Mouse (Mus musculus) spleen, adult 18-20 months (tissue): ENCODE measurements at regions not wholly inside any gene's neighbourhood (a gene's known extent, or its start where the extent isn't known, plus 50 kb on each side); places are given as distances from the start of the nearest gene placed in this dataset.
"Not testable (repeated sequence)": the region's sequence is repeated elsewhere in the genome, so short reads cannot be mapped to it uniquely, and the experiment has no call there.

Source experiments
- DNase-seq, 2 experiments: peaks; one replicate each; pipeline ENCODE4 v3.0.0; 2022; ENCODE audit warnings: mixed read lengths in 2 of 2

GRCm38 (mm10) chr16:76958597-76959392, 54.7 kb upstream of the Usp25 start:
- no peak for DNase-seq

- DNase-seq: no peak
Observed at GRCm38 (mm10) chr16:76957491-76957890, 56.0 kb upstream of the Usp25 start.

GRCm38 (mm10) chr16:76957090-76957489, 56.4 kb upstream of the Usp25 start:
- no peak for DNase-seq

GRCm38 (mm10) chr16:76950836-76951486, 62.5 kb upstream of the Usp25 start:
- DNase-seq: no peak

- no peak for DNase-seq
Observed at GRCm38 (mm10) chr16:76947011-76947410, 66.5 kb upstream of the Usp25 start.

- no peak for DNase-seq
Observed at GRCm38 (mm10) chr16:76938128-76938527, 75.4 kb upstream of the Usp25 start.

GRCm38 (mm10) chr16:76927901-76928300, 85.6 kb upstream of the Usp25 start:
- DNase-seq: no peak

GRCm38 (mm10) chr16:76920137-76920536, 93.4 kb upstream of the Usp25 start:
- not testable (repeated sequence) for DNase-seq

- DNase-seq: no peak
Observed at GRCm38 (mm10) chr16:76918598-76918997, 94.9 kb upstream of the Usp25 start.

GRCm38 (mm10) chr16:76914311-76914710, 99.2 kb upstream of the Usp25 start:
- no peak for DNase-seq

- DNase-seq: no peak
Observed at GRCm38 (mm10) chr16:76905205-76905996, 108.1 kb upstream of the Usp25 start.

GRCm38 (mm10) chr16:76899083-76899482, 114.4 kb upstream of the Usp25 start:
- DNase-seq: peak in 1 of 2 experiments; percentile 9

GRCm38 (mm10) chr16:76896305-76896704, 117.2 kb upstream of the Usp25 start:
- no peak for DNase-seq

- no peak for DNase-seq
Observed at GRCm38 (mm10) chr16:76895781-76896180, 117.7 kb upstream of the Usp25 start.

GRCm38 (mm10) chr16:76878576-76878975, 134.9 kb upstream of the Usp25 start:
- DNase-seq: no peak

- no peak for DNase-seq
Observed at GRCm38 (mm10) chr16:76875397-76876018, 138.0 kb upstream of the Usp25 start.

GRCm38 (mm10) chr16:76866465-76866802, 147.1 kb upstream of the Usp25 start:
- DNase-seq: no peak

GRCm38 (mm10) chr16:76865731-76866464, 147.6 kb upstream of the Usp25 start:
- no peak for DNase-seq

GRCm38 (mm10) chr16:76864392-76864791, 149.1 kb upstream of the Usp25 start:
- DNase-seq: no peak

- no peak for DNase-seq
Observed at GRCm38 (mm10) chr16:76855797-76856196, 157.7 kb upstream of the Usp25 start.

- no peak for DNase-seq
Observed at GRCm38 (mm10) chr16:76851396-76851795, 162.1 kb upstream of the Usp25 start.

GRCm38 (mm10) chr16:76837450-76837849, 176.1 kb upstream of the Usp25 start:
- DNase-seq: no peak
